Mouse (Mus musculus) limb, embryonic 14.5 days (tissue): Measurements from ENCODE around the gene Pdx1. TPM values are rescaled to one million over a fixed set of nuclear protein-coding genes. Genes with fewer than 3 reads are reported as not detected.

ENCODE experiments used
- ATAC-seq: fragments of 200-750 bp; cut with Nextera tagmentation; 2 replicates; pipeline ENCODE4 v1.8.0; 2017; ENCODE audit warnings: low read depth, moderate number of reproducible peaks, moderate TSS enrichment; ENCODE audit not compliant: low FRiP score
- DNase-seq: peaks from one replicate; pipeline ENCODE4 v3.0.0-alpha.2; 2015; ENCODE audit warnings: low spot score
- H3K27ac ChIP-seq: fragments of 300-500 bp; sonication (generic); replicated peaks from 2 replicates; pipeline ENCODE4 v1.5.1; 2014; ENCODE audit warnings: low read depth, mild to moderate bottlenecking, low read length, moderate library complexity, mixed read lengths
- H3K27me3 ChIP-seq: fragments of 300-500 bp; sonication (generic); 2 replicates; pipeline ENCODE4 v1.6.1; 2014; ENCODE audit warnings: low read length, mixed read lengths; ENCODE audit not compliant: control insufficient read depth, insufficient read depth
- H3K36me3 ChIP-seq: fragments of 300-500 bp; sonication (generic); 2 replicates; pipeline ENCODE4 v1.6.1; 2014; ENCODE audit warnings: mild to moderate bottlenecking, low read length, moderate library complexity, mixed read lengths; ENCODE audit not compliant: control insufficient read depth, insufficient read depth
- H3K4me1 ChIP-seq: fragments of 300-500 bp; sonication (generic); 2 replicates; pipeline ENCODE4 v1.6.1; 2014; ENCODE audit warnings: antibody characterized with exemption, low read length, mixed read lengths; ENCODE audit not compliant: control insufficient read depth, insufficient read depth
- H3K4me2 ChIP-seq: fragments of 300-500 bp; sonication (generic); replicated peaks from 2 replicates; pipeline ENCODE4 v1.6.1; 2014; ENCODE audit warnings: low read depth, mild to moderate bottlenecking, low read length, moderate library complexity; ENCODE audit not compliant: severe bottlenecking
- H3K4me3 ChIP-seq: fragments of 300-500 bp; sonication (generic); replicated peaks from 2 replicates; pipeline ENCODE4 v1.5.1; 2014; ENCODE audit warnings: low read length
- H3K9ac ChIP-seq: fragments of 300-500 bp; sonication (generic); 2 replicates; pipeline ENCODE4 v1.6.1; 2014; ENCODE audit warnings: mild to moderate bottlenecking, low read depth, low read length, moderate library complexity; ENCODE audit not compliant: severe bottlenecking
- H3K9me3 ChIP-seq: fragments of 300-500 bp; sonication (generic); 2 replicates; pipeline ENCODE4 v1.6.1; 2016; ENCODE audit warnings: low read length; ENCODE audit not compliant: control insufficient read depth
- POLR2A ChIP-seq: fragments of 200-500 bp; IDR thresholded peaks from 2 replicates; pipeline ENCODE4 v1.8.0; 2012; ENCODE audit warnings: inconsistent platforms, mild to moderate bottlenecking, moderate library complexity, borderline replicate concordance; ENCODE audit not compliant: insufficient read depth, insufficient read length; ENCODE audit errors: extremely low read depth
- WGBS: fragments of 180-500 bp; shearing (Covaris S2); extraction: QIAGEN DNeasy Blood & Tissue Kit; methylation state at CpG from one replicate; pipeline ENCODE4 v1.1.7; 2014; 5-methylcytosine and 5-hydroxymethylcytosine counted together
- polyA plus RNA-seq, 2 experiments: library from polyadenylated mRNA; depleted of rRNA in 1 of 2; stranded (reverse) in 1 of 2; unstranded in 1 of 2; fragments of >200 nt; fragmentation: Nextera tagmentation in 1 of 2; extraction: Ambion mirVana in 1 of 2; gene quantifications; 2 replicates each; pipeline versions ENCODE4 v1.2.1 to v1.2.3; 2012 to 2014

The Pdx1 gene
- polyA plus RNA-seq, 2 experiments: not detected

GRCm38 (mm10) chr5:147306638-147307397, 37.1 kb downstream of the Pdx1 start, which contains the start of gene Cdx2:
Gene Cdx2, minus strand, starts transcription at chr5:147307270.
- DNase-seq (no peak), ATAC-seq (no peak)
- Histone ChIP-seq H3K9me3 (no peaks in the 10 kb centered on the region), H3K36me3 (no peaks in the 10 kb centered on the region), H3K27me3 (peaks cover 100% of the 10 kb centered on the region), H3K4me3 (peak within 1 kb of the TSS; percentile 22), H3K4me2 (peak within 1 kb of the TSS; percentile 39), H3K4me1 (peaks cover 8% of the 10 kb centered on the region), H3K9ac (no peak within 1 kb of the TSS), H3K27ac (no peak within 1 kb of the TSS)
- no peak for TF ChIP-seq POLR2A
- WGBS: under 1% methylated on average over 55 of the region's 63 CpGs

GRCm38 (mm10) chr5:147307398-147307785, 37.6 kb downstream of the Pdx1 start:
- WGBS: 4% methylated on average over 12 of the region's 12 CpGs
- ATAC-seq (no peak), DNase-seq (no peak)
- no peaks in the 10 kb centered on the region for H3K36me3 ChIP-seq
- TF ChIP-seq POLR2A: no peak
- H3K27me3 ChIP-seq: peaks cover 100% of the 10 kb centered on the region
- H3K4me2 ChIP-seq: no peak overlapping the region
- H3K27ac ChIP-seq: no peak overlapping the region
- peaks cover 8% of the 10 kb centered on the region for H3K4me1 ChIP-seq
- peak overlapping the region; percentile 22; the same call in 1 of the 2 replicates for H3K4me3 ChIP-seq
- no peak overlapping the region for H3K9ac ChIP-seq
- H3K9me3 ChIP-seq: no peaks in the 10 kb centered on the region

GRCm38 (mm10) chr5:147308451-147308850, 38.7 kb downstream of the Pdx1 start:
- TF ChIP-seq POLR2A: no peak
- H3K4me3 ChIP-seq: no peak overlapping the region
- no peak overlapping the region for H3K9ac ChIP-seq
- H3K27ac ChIP-seq: no peak overlapping the region
- H3K27me3 ChIP-seq: peaks cover 100% of the 10 kb centered on the region
- 15% methylated on average over 9 of the region's 9 CpGs for WGBS
- H3K4me1 ChIP-seq: peaks cover 8% of the 10 kb centered on the region
- H3K36me3 ChIP-seq: no peaks in the 10 kb centered on the region
- no peaks in the 10 kb centered on the region for H3K9me3 ChIP-seq
- H3K4me2 ChIP-seq: no peak overlapping the region
- no peak for ATAC-seq
- DNase-seq: no peak

GRCm38 (mm10) chr5:147309786-147310185, 40.0 kb downstream of the Pdx1 start:
- H3K4me1 ChIP-seq: peaks cover 8% of the 10 kb centered on the region
- H3K36me3 ChIP-seq: no peaks in the 10 kb centered on the region
- no peak overlapping the region for H3K27ac ChIP-seq
- no peak overlapping the region for H3K4me2 ChIP-seq
- ATAC-seq: no peak
- TF ChIP-seq POLR2A: no peak
- H3K27me3 ChIP-seq: peaks cover 100% of the 10 kb centered on the region
- H3K4me3 ChIP-seq: no peak overlapping the region
- no peak overlapping the region for H3K9ac ChIP-seq
- 0% methylated on average over 2 of the region's 2 CpGs for WGBS
- no peaks in the 10 kb centered on the region for H3K9me3 ChIP-seq
- DNase-seq: no peak

- Histone ChIP-seq H3K4me3 (no peak overlapping the region), H3K36me3 (no peaks in the 10 kb centered on the region), H3K27ac (no peak overlapping the region), H3K4me1 (no peaks in the 10 kb centered on the region), H3K4me2 (no peak overlapping the region), H3K27me3 (peaks cover 99% of the 10 kb centered on the region), H3K9me3 (no peaks in the 10 kb centered on the region), H3K9ac (no peak overlapping the region)
- ATAC-seq: no peak
- WGBS: 3% methylated on average over 27 of the region's 27 CpGs
- DNase-seq: no peak
- TF ChIP-seq POLR2A: no peak
Observed at GRCm38 (mm10) chr5:147312830-147313685, 43.3 kb downstream of the Pdx1 start.
